Mouse (Mus musculus) embryonic facial prominence, embryonic 12.5 days (tissue): Measurements from ENCODE around the gene 1700016K19Rik. TPM values are rescaled to one million over a fixed set of nuclear protein-coding genes. Genes with fewer than 3 reads are reported as not detected.

Source experiments
- ATAC-seq: fragments of 200-750 bp; cut with Nextera tagmentation; 2 replicates; pipeline ENCODE4 v1.8.0; 2017; ENCODE audit not compliant: insufficient number of reproducible peaks, insufficient read depth, low FRiP score, low TSS enrichment
- H3K27ac ChIP-seq: fragments of 300-500 bp; sonication (generic); 2 replicates; pipeline ENCODE4 v1.5.1; 2016; ENCODE audit warnings: mild to moderate bottlenecking
- H3K27me3 ChIP-seq: fragments of 300-500 bp; sonication (generic); 2 replicates; pipeline ENCODE4 v1.6.1; 2016; ENCODE audit warnings: mild to moderate bottlenecking, moderate library complexity
- H3K36me3 ChIP-seq: fragments of 300-500 bp; sonication (generic); 2 replicates; pipeline ENCODE4 v1.6.1; 2016; ENCODE audit warnings: mild to moderate bottlenecking
- H3K4me1 ChIP-seq: fragments of 300-500 bp; sonication (generic); 2 replicates; pipeline ENCODE4 v1.6.1; 2016
- H3K4me2 ChIP-seq: fragments of 300-500 bp; sonication (generic); replicated peaks from 2 replicates; pipeline ENCODE4 v1.6.1; 2016; ENCODE audit warnings: mild to moderate bottlenecking, moderate library complexity
- H3K4me3 ChIP-seq: fragments of 300-500 bp; sonication (generic); 2 replicates; pipeline ENCODE4 v1.5.1; 2016; ENCODE audit warnings: mild to moderate bottlenecking
- H3K9ac ChIP-seq: fragments of 300-500 bp; sonication (generic); 2 replicates; pipeline ENCODE4 v1.6.1; 2016; ENCODE audit warnings: mild to moderate bottlenecking, moderate library complexity
- H3K9me3 ChIP-seq: fragments of 300-500 bp; sonication (generic); 2 replicates; pipeline ENCODE4 v1.6.1; 2016; ENCODE audit warnings: mild to moderate bottlenecking, moderate library complexity
- WGBS: fragments of 180-500 bp; shearing (Covaris S2); methylation state at CpG from one replicate; pipeline ENCODE4 v1.1.7; 2016; 5-methylcytosine and 5-hydroxymethylcytosine counted together
- polyA plus RNA-seq: library from polyadenylated mRNA; unstranded; fragments of >200 nt; fragmentation: Nextera tagmentation; extraction: Ambion mirVana; gene quantifications from 2 replicates; pipeline ENCODE4 v1.2.1, GENCODE M21; 2016

1700016K19Rik gene
- polyA plus RNA-seq = 0.29 and 1.0 TPM in 2 replicates

DNA sequence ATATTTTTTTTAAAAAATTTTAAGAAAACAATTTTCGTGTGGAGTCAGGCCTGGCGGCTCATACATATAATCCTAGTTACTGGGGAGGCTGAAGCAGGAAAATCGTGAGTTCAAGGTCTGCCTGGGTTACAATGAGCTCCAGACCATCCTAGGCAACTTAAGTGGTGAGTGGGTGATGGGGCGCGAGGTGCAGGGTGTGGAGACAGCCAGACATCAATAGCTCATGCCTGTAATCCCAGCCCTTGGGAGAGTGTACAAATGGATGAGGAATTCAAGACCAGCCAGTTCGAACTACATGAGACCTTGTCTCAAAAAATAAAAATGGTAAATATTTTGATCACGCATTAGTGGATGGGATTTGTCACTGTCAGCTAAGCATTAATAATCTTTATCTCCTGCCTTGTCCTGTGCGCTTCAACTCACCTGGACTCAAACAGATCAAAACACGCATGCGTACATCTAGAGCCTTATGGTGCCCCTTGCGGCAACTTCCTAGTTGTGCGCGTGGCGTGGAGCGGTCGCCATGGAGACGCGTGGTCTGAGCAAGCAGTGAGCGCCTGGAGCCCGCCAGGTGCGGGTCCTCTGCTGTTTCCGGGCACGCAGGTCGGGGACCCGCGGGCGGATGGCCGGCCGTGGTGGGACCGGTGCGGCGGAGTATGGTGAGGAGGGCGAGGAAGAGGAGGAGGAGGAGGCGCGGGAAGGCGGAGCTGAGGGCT is at the start of gene 1700016K19Rik:
Gene 1700016K19Rik (plus strand): TSS at position 473 of the 716 bp plus-strand sequence.
- peak within 1 kb of the TSS; percentile 79 for H3K4me2 ChIP-seq
- H3K9ac ChIP-seq = peak within 1 kb of the TSS; percentile 38
- no peak within 1 kb of the TSS for H3K27ac ChIP-seq
- no peak for ATAC-seq
- no peaks in the 10 kb centered on the region for H3K36me3 ChIP-seq
- H3K4me1 ChIP-seq = 0 out of 2 replicates have a peak, but pooled peaks cover 3% of the 10 kb centered on the region
- no peaks in the 10 kb centered on the region for H3K9me3 ChIP-seq
- H3K27me3 ChIP-seq = peaks cover 18% of the 10 kb centered on the region
- WGBS = 12% methylated on average over 36 of the region's 36 CpGs
- peak within 1 kb of the TSS; percentile 55 for H3K4me3 ChIP-seq

GRCm38 (mm10) chr11:75950459-75950858 is 49.3 kb upstream of the 1700016K19Rik start:
- no peak for ATAC-seq
- Histone ChIP-seq H3K4me3 (no peak overlapping the region), H3K9me3 (no peaks in the 10 kb centered on the region), H3K4me1 (peaks cover 9% of the 10 kb centered on the region), H3K27me3 (no peaks in the 10 kb centered on the region), H3K9ac (no peak overlapping the region), H3K36me3 (no peaks in the 10 kb centered on the region), H3K27ac (no peak overlapping the region), H3K4me2 (no peak overlapping the region)
- 83% methylated on average over 3 of the region's 3 CpGs for WGBS

GRCm38 (mm10) chr11:75951895-75952294 is 47.8 kb upstream of the 1700016K19Rik start:
- 66% methylated on average over 5 of the region's 5 CpGs for WGBS
- no peak overlapping the region for H3K9ac ChIP-seq
- H3K27ac ChIP-seq = no peak overlapping the region
- no peak overlapping the region for H3K4me3 ChIP-seq
- no peak overlapping the region for H3K4me2 ChIP-seq
- no peaks in the 10 kb centered on the region for H3K9me3 ChIP-seq
- H3K27me3 ChIP-seq = no peaks in the 10 kb centered on the region
- ATAC-seq = no peak
- no peaks in the 10 kb centered on the region; the same call in 1 of the 2 replicates for H3K4me1 ChIP-seq
- no peaks in the 10 kb centered on the region for H3K36me3 ChIP-seq

DNA sequence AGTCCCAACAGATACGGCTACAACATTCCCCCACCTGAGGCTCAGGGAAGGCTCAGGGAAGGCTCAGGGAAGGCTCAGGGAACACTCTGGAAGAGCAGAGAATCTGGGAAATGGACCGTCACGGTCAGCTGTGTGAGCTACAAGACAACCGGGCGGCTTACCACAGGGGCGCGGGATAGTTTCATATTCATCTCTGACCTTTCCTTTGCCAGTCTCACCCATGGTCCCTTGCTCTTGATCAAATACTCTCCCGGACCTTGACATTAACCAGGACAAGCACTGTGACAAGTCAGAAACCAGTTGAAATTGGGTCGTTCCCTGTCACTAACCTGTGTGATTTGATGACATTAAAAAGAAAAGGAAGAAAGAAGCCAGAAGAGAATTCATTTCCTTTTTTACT is 44.8 kb upstream of the 1700016K19Rik start:
- H3K4me2 ChIP-seq = no peak overlapping the region
- no peaks in the 10 kb centered on the region for H3K27me3 ChIP-seq
- H3K9ac ChIP-seq = no peak overlapping the region
- WGBS = 86% methylated on average over 9 of the region's 9 CpGs
- no peaks in the 10 kb centered on the region for H3K9me3 ChIP-seq
- no peaks in the 10 kb centered on the region for H3K36me3 ChIP-seq
- no peak overlapping the region for H3K27ac ChIP-seq
- ATAC-seq = no peak
- no peak overlapping the region for H3K4me3 ChIP-seq
- no peaks in the 10 kb centered on the region for H3K4me1 ChIP-seq

DNA sequence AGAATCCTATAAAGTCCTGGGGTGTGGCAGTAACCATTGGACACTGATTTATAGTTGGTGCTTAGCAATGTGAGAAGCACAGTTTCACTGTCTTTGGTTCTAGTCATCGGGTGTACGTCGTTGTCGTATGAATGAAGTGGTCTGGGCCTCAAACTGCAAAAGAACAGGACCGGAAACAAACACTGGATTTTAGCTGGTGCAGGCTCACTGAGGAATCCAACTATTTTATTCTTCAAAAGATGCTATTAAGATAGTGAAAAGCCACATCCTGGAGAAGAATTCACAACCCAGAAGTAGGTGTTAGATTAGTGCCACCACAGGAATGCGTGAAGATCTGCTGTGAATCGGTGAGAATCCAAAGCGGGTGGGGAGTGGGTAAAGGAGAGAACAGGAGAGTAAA is 43.1 kb upstream of the 1700016K19Rik start:
- H3K27me3 ChIP-seq = no peaks in the 10 kb centered on the region
- H3K4me2 ChIP-seq = no peak overlapping the region
- no peaks in the 10 kb centered on the region for H3K4me1 ChIP-seq
- H3K4me3 ChIP-seq = no peak overlapping the region
- H3K36me3 ChIP-seq = no peaks in the 10 kb centered on the region
- no peak for ATAC-seq
- H3K27ac ChIP-seq = no peak overlapping the region
- H3K9me3 ChIP-seq = no peaks in the 10 kb centered on the region
- WGBS = 83% methylated on average over 8 of the region's 8 CpGs
- H3K9ac ChIP-seq = no peak overlapping the region

GRCm38 (mm10) chr11:75957124-75957832 is 42.4 kb upstream of the 1700016K19Rik start:
- Histone ChIP-seq H3K9ac (no peak overlapping the region), H3K4me1 (no peaks in the 10 kb centered on the region), H3K27ac (no peak overlapping the region), H3K36me3 (no peaks in the 10 kb centered on the region), H3K27me3 (no peaks in the 10 kb centered on the region), H3K4me3 (no peak overlapping the region), H3K9me3 (no peaks in the 10 kb centered on the region), H3K4me2 (no peak overlapping the region)
- 89% methylated on average over 17 of the region's 17 CpGs for WGBS
- no peak for ATAC-seq

DNA sequence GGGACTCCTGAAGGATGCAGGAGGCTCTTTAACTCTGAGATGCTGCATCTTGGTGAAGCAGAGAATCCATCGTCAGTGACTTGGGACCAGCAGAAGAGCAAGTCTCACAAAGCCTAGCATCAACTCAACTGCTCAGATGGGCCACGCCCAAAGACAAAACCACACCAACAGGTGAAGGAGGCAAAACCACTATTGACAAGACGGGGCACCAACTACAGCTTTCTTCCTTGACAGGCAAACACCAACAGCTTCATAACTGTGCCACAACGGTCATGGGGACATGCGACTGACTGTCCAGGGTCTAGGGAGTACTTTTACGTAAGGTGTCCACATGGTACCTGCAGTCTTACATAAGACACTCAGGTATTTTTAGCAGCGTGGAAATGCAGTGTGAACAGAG is 37.9 kb upstream of the 1700016K19Rik start:
- ATAC-seq = no peak
- Histone ChIP-seq H3K9me3 (no peaks in the 10 kb centered on the region), H3K9ac (no peak overlapping the region), H3K27me3 (peaks cover 21% of the 10 kb centered on the region), H3K4me1 (peaks cover 30% of the 10 kb centered on the region), H3K4me3 (no peak overlapping the region), H3K4me2 (no peak overlapping the region), H3K36me3 (no peaks in the 10 kb centered on the region), H3K27ac (no peak overlapping the region)
- WGBS = 89% methylated on average over 7 of the region's 7 CpGs

DNA sequence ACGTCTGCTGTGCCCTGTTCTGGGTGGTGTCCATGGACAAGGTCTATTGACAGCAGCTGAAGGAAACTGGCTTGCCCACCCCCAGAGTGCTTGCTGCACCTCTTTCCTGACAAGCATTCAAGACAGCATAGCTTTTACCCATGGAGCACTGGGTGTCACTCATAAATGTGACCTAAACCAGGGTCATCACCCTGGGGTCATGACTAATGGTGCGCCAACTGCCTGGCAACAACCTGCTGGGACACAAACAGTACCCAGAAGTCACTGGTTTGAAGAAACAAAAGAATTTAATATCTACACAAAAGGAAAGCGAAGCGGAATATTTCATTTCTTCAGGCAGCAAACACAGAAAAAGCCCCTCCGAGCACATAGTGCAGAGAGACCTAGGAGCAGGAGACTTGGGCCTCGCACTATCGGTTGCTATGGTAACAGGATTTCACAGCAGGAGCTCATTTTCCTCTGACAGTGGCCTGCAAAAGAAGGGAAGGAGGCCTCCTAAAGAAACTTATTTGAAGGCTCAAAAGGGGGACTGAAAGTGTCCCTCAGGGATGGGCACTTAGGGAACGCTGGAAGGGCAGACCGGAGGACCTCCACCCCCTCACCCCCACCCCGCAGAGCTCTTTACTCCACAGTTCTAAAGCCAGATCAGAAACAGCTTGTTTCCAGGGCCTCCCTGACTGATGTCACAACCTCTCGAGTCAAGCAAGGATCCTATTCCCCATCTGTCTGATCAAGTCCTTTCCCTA is 35.8 kb upstream of the 1700016K19Rik start:
- H3K9ac ChIP-seq = no peak overlapping the region
- 18% methylated on average over 11 of the region's 11 CpGs for whole genome bisulfite sequencing
- peak overlapping the region; percentile 17 for H3K4me2 ChIP-seq
- 0 out of 2 replicates have a peak overlapping the region, but pooled peaks have one; percentile 51 for H3K27ac ChIP-seq
- no peak for ATAC-seq
- no peaks in the 10 kb centered on the region for H3K36me3 ChIP-seq
- peaks cover 37% of the 10 kb centered on the region for H3K4me1 ChIP-seq
- no peaks in the 10 kb centered on the region for H3K9me3 ChIP-seq
- no peak overlapping the region for H3K4me3 ChIP-seq
- H3K27me3 ChIP-seq = peaks cover 22% of the 10 kb centered on the region

GRCm38 (mm10) chr11:75964476-75964730 is 35.3 kb upstream of the 1700016K19Rik start:
- H3K36me3 ChIP-seq = no peaks in the 10 kb centered on the region
- 0 out of 2 replicates have a peak overlapping the region, but pooled peaks have one; percentile 51 for H3K27ac ChIP-seq
- peak overlapping the region; percentile 17 for H3K4me2 ChIP-seq
- ATAC-seq = no peak
- WGBS = 27% methylated on average over 4 of the region's 4 CpGs
- peaks cover 26% of the 10 kb centered on the region for H3K27me3 ChIP-seq
- no peak overlapping the region for H3K4me3 ChIP-seq
- H3K9ac ChIP-seq = no peak overlapping the region
- no peaks in the 10 kb centered on the region for H3K9me3 ChIP-seq
- peaks cover 37% of the 10 kb centered on the region for H3K4me1 ChIP-seq

DNA sequence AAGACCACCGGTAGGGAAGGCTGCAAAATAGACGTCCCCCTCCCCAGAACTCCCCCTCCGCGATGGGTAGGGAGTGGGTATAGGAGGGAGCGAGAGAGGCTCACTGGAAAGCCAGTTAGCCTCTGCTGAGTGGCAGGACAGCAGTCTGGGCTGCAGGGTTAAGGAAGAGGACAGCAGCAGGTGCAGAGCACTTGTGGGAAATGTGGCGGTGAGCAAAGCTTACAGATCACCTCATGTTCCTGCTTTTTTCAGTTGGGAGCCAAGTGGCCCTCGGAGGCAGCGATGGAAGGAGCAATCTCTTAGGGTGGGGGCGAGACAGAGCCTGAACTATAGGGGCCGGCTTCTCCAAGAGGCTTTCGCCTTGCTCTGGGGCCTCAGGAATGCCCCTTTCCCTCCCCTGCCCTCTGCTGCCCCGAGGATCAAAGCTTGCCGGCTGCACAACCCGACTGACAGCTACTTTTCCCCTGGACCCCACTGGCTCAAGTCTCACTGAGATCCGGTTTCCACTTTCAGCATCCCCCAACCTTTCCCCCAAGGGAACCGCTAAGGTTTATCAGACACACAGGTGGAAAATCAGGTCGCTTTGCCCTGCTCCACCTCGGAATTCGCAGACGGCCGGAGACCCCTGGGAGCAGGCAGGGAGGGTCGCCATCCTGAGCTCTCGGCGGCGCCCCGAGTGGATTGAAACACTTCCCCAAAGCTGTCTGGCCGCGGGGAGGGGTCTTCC is 33.9 kb upstream of the 1700016K19Rik start:
- Histone ChIP-seq H3K4me3 (peak overlapping the region; percentile 58), H3K4me1 (peaks cover 37% of the 10 kb centered on the region), H3K9ac (peak overlapping the region; percentile 65; the same call in 1 of the 2 replicates), H3K27ac (0 out of 2 replicates have a peak overlapping the region, but pooled peaks have one; percentile 61), H3K4me2 (peak overlapping the region; percentile 95), H3K36me3 (no peaks in the 10 kb centered on the region), H3K9me3 (no peaks in the 10 kb centered on the region), H3K27me3 (peaks cover 26% of the 10 kb centered on the region)
- ATAC-seq = no peak
- WGBS = 4% methylated on average over 27 of the region's 28 CpGs
